Mouse (Mus musculus) E14TG2a.4 (cell line): ENCODE results near the gene Rps3a1.

Experiments
- CTCF ChIP-seq: conservative IDR thresholded peaks from 2 replicates; pipeline ENCODE4 v1.5.1; 2014; ENCODE audit warnings: low read length
- POU5F1 ChIP-seq: IDR thresholded peaks from 2 replicates; pipeline ENCODE4 v1.6.1; 2014; ENCODE audit warnings: low read length, borderline replicate concordance

- TF ChIP-seq CTCF, result no peak
- TF ChIP-seq POU5F1, result no peak
Observed at GRCm38 (mm10) chr3:86119237-86119932, 23.1 kb downstream of the Rps3a1 start.
